17 mouse cellular contexts compared by ENCODE assay signal in genomic region chr7:75522226-75522625, GRCm38 (mm10).
DNase-seq lines count a peak whose midpoint lies in the region; ATAC-seq and TF ChIP-seq lines count a peak whose summit lies in the region.
"Had no signal": no experiment of that assay in that cellular context is flagged by ENCODE, and none has a peak within 500 bp of the region (broad histone marks: within the 10 kb centered on the region; RNA-seq: fewer than 3 reads in every experiment).

No protein-coding gene starts in this region.

- peak overlapping the region; percentile 40 for H3K27ac ChIP-seq in heart, adult 2 months
- H3K27ac ChIP-seq in liver, adult 2 months (replicated peaks; ENCODE audit: insufficient read depth, low read depth, low read length), result no peak overlapping the region
- H3K27ac ChIP-seq: forebrain, embryonic 15.5 days; midbrain, embryonic 12.5 days had no signal

- WGBS in heart, adult 2 months, result 84% methylated on average over 3 of the region's 3 CpGs
- 69% methylated on average over 3 of the region's 3 CpGs for WGBS in liver, adult 2 months

- TF ChIP-seq EP300 in heart, adult 2 months (IDR thresholded peaks at IDR 0.05; ENCODE audit: insufficient read depth, low read depth, low read length), result no peak

- peaks cover 4% of the 10 kb centered on the region for H3K79me2 ChIP-seq in heart, adult 2 months (replicated peaks; ENCODE audit: control insufficient read depth, insufficient read depth, low read length)
- H3K79me2 ChIP-seq in liver, adult 2 months (ENCODE audit: control insufficient read depth, insufficient read depth, low read length), result peaks cover 31% of the 10 kb centered on the region

- H3K36me3 ChIP-seq in heart, adult 2 months (ENCODE audit: control insufficient read depth, insufficient read depth, low read length), result peaks cover 19% of the 10 kb centered on the region
- no peaks in the 10 kb centered on the region for H3K36me3 ChIP-seq in liver, adult 2 months (ENCODE audit: control insufficient read depth, insufficient read depth, low read length)
- H3K36me3 ChIP-seq: forebrain, embryonic 15.5 days; heart, embryonic 12.5 days; midbrain, embryonic 12.5 days had no signal

- peak; percentile 64 for TF ChIP-seq CTCF in heart, adult 2 months (IDR thresholded peaks at IDR 0.05)
- TF ChIP-seq CTCF in liver, adult 2 months (IDR thresholded peaks at IDR 0.05; ENCODE audit: low read depth, low read length), result peak; percentile 16; the same call in 1 of the 2 replicates

- no peak overlapping the region for H3K4me3 ChIP-seq in heart, adult 2 months
- no peak overlapping the region for H3K4me3 ChIP-seq in liver, adult 2 months (ENCODE audit: insufficient read depth, low read depth, low read length)
- H3K4me3 ChIP-seq: erythroblast, embryonic 14.5 days; forebrain, embryonic 15.5 days; heart, embryonic 12.5 days; midbrain, embryonic 12.5 days had no signal

- TF ChIP-seq POLR2A in heart, adult 2 months (IDR thresholded peaks at IDR 0.05; ENCODE audit: insufficient read depth, low read depth, low read length), result no peak
- TF ChIP-seq POLR2A in liver, adult 2 months (IDR thresholded peaks at IDR 0.05; ENCODE audit: extremely low read depth, insufficient read depth, low read length), result no peak

- peaks cover 14% of the 10 kb centered on the region for H3K4me1 ChIP-seq in heart, adult 2 months (ENCODE audit: control insufficient read depth, insufficient read depth, low read length)
- peaks cover 11% of the 10 kb centered on the region for H3K4me1 ChIP-seq in liver, adult 2 months (ENCODE audit: control insufficient read depth, insufficient read depth, low read length)
- H3K4me1 ChIP-seq: forebrain, embryonic 15.5 days had no signal

- H3K9ac ChIP-seq in heart, adult 2 months (ENCODE audit: low read depth, low read length), result no peak overlapping the region
- no peak overlapping the region for H3K9ac ChIP-seq in liver, adult 2 months (ENCODE audit: low read depth, low read length)
- H3K9ac ChIP-seq: forebrain, embryonic 15.5 days; heart, embryonic 12.5 days; midbrain, embryonic 12.5 days had no signal

- peak; percentile 44; the same call in 1 of the 2 replicates for ATAC-seq in megakaryocyte progenitor cell, adult 5-6 weeks (replicated peaks; ENCODE audit: poor library complexity)
- ATAC-seq: activated CD4-positive, CD25-positive, alpha-beta regulatory T cell, adult 4 months; forebrain, embryonic 15.5 days had no signal

- no peaks in the 10 kb centered on the region for H3K27me3 ChIP-seq in heart, adult 2 months (ENCODE audit: control insufficient read depth, insufficient read depth, low read length)
- no peaks in the 10 kb centered on the region for H3K27me3 ChIP-seq in liver, adult 2 months (ENCODE audit: control insufficient read depth, insufficient read depth, low read length)
- H3K27me3 ChIP-seq: forebrain, embryonic 15.5 days; heart, embryonic 12.5 days; midbrain, embryonic 12.5 days had no signal

- intact Hi-C loops in heart, adult 2 months (cut with DNase I), result no loop called here

- no peak for DNase-seq in heart, adult 2 months
- DNase-seq in heart, adult 9 months (ENCODE audit: low spot score in 2 of 2), result no peak
- peak; percentile 41 for DNase-seq in liver, adult 2 months (ENCODE audit: extremely low read depth, low read depth, low spot score)
- no peak for DNase-seq in liver
- peak; percentile 46 for DNase-seq in CD4-positive, CD25-positive, alpha-beta regulatory T cell, adult 2 months (ENCODE audit: low read depth, low spot score)
- DNase-seq in layer of hippocampus, adult 9-10 months (ENCODE audit: low spot score), result no peak
- DNase-seq in kidney, adult 18-20 months, result no peak
- DNase-seq: cerebellum, adult 9-11 months; gastrocnemius, postnatal 10 days; kidney, adult 11 months; thymus, postnatal 4 days had no signal

Comparison
In these comparisons a context has a peak if more than half of its experiments do, and no peak if none do; other contexts are left out.
1. DNase-seq: peak in liver, adult 2 months (single experiment) and CD4-positive, CD25-positive, alpha-beta regulatory T cell, adult 2 months (single experiment); none in heart, adult 2 months (0 of 2), heart, adult 9 months (0 of 2), liver (single experiment), layer of hippocampus, adult 9-10 months (single experiment) and kidney, adult 18-20 months (single experiment).